Mouse (Mus musculus) C2C12 (cell line): ENCODE data around the gene Cd274.

Experiments
- CEBPB ChIP-seq: IDR thresholded peaks from one replicate; pipeline ENCODE4 v1.6.1; 2011; ENCODE audit warnings: low read depth, mild to moderate bottlenecking, control low read depth, moderate library complexity
- CTCF ChIP-seq: IDR thresholded peaks from one replicate; pipeline ENCODE4 v1.5.1; 2011; ENCODE audit not compliant: control insufficient read depth, insufficient read depth, insufficient read length
- FOSL1 ChIP-seq: IDR thresholded peaks from one replicate; pipeline ENCODE4 v1.8.0; 2011; ENCODE audit warnings: mild to moderate bottlenecking, low read length; ENCODE audit not compliant: poor library complexity, insufficient read depth, severe bottlenecking
- MAX ChIP-seq: IDR thresholded peaks from one replicate; pipeline ENCODE4 v1.6.1; 2011; ENCODE audit warnings: mild to moderate bottlenecking, control low read depth
- MYOD1 ChIP-seq: IDR thresholded peaks from one replicate; pipeline ENCODE4 v1.6.1; 2011; ENCODE audit warnings: low read depth; ENCODE audit not compliant: control insufficient read depth, insufficient read length
- USF1 ChIP-seq: IDR thresholded peaks from one replicate; pipeline ENCODE4 v1.6.1; 2011; ENCODE audit warnings: low read depth, mild to moderate bottlenecking, control low read depth, moderate library complexity

GRCm38 (mm10) chr19:29422013-29422645 is 54.9 kb downstream of the Cd274 start:
- TF ChIP-seq MAX (no peak), CTCF (no peak), USF1 (no peak), CEBPB (no peak), MYOD1 (no peak), FOSL1 (no peak)
